Mouse (Mus musculus) cerebellum, adult 2 months (tissue): ENCODE results near the gene Pdk4. TPM values are rescaled to one million over a fixed set of nuclear protein-coding genes. Genes with fewer than 3 reads are reported as not detected.

ENCODE experiments used
- DNase-seq, 2 experiments: peaks; one replicate each; pipeline ENCODE4 v3.0.0; 2021
- H3K27ac ChIP-seq: fragments of 200-500 bp; 2 replicates; pipeline ENCODE4 v1.5.1; 2012; ENCODE audit warnings: low read length, control low read depth, inconsistent platforms; ENCODE audit not compliant: insufficient read depth
- H3K27me3 ChIP-seq: fragments of 200-500 bp; 2 replicates; pipeline ENCODE4 v1.6.1; 2012; ENCODE audit warnings: inconsistent platforms, mild to moderate bottlenecking, low read length, moderate library complexity; ENCODE audit not compliant: control insufficient read depth, insufficient read depth
- H3K4me1 ChIP-seq: fragments of 200-500 bp; 2 replicates; pipeline ENCODE4 v1.6.1; 2011; ENCODE audit warnings: low read length; ENCODE audit not compliant: control insufficient read depth, insufficient read depth
- H3K4me3 ChIP-seq: fragments of 200-500 bp; replicated peaks from 2 replicates; pipeline ENCODE3; 2011; ENCODE audit warnings: mild to moderate bottlenecking, low read depth, low read length, control low read depth; ENCODE audit not compliant: insufficient read depth
- CTCF ChIP-seq: fragments of 200-500 bp; IDR thresholded peaks from 2 replicates; pipeline ENCODE4 v1.5.1; 2011; ENCODE audit warnings: low read depth, mild to moderate bottlenecking, control low read depth, low read length, moderate library complexity, borderline replicate concordance; ENCODE audit not compliant: insufficient read depth
- POLR2A ChIP-seq: fragments of 200-500 bp; IDR thresholded peaks from 2 replicates; pipeline ENCODE4 v1.6.1; 2011; ENCODE audit warnings: low read length, control low read depth, borderline replicate concordance; ENCODE audit not compliant: insufficient read depth
- WGBS: fragments of 180-500 bp; shearing (Covaris S2); methylation state at CpG from one replicate; pipeline ENCODE4 v1.1.7; 2018; 5-methylcytosine and 5-hydroxymethylcytosine counted together
- polyA plus RNA-seq: library from polyadenylated mRNA; depleted of rRNA; stranded (reverse); fragments of >200 nt; gene quantifications from 2 replicates; pipeline ENCODE4 v1.2.3, GENCODE M21; 2012; rRNA removed

Gene Pdk4
- polyA plus RNA-seq, 1 experiment = 6.5 TPM

DNA sequence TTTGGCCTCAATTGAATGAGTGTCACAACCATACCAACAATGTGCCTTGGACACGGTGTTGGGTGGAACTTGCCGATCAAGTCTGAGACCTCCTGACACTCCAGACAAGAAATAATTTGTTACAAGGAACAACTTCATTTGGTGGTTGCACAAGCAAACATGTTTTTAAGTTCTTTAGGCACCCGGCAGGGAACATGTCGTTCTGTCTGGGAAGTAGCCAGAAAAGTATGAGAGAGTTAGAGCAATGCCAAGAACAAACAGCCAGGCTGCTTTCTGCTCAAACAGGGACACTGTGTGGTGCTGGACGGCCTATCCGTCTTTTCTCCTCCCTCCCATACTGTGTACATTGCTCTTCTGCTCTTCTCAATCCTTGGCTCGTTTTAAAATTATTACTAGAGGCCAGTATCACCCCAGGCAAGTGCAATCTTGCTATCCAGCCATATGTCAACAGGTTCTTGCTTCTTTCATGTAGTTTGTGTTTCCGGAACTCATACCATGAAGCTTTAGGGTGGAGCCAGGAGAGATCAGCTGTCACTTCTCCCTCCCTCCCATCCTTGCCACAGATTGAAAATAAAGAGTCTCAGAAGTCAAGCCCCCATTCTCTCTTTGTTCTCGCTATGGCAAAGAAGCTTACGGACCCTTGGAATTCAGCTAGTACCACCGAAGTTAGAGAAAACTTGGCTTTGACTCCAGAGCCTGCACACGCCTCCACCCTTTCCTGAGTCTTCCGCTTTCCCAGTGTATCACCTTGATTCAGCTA, 52.8 kb downstream of the Pdk4 start:
- H3K27ac ChIP-seq = no peak overlapping the region
- TF ChIP-seq CTCF (no peak), POLR2A (no peak)
- 6% methylated on average over 13 of the region's 13 CpGs for WGBS
- no peak for DNase-seq
- H3K27me3 ChIP-seq = no peaks in the 10 kb centered on the region
- H3K4me1 ChIP-seq = no peaks in the 10 kb centered on the region
- no peak overlapping the region for H3K4me3 ChIP-seq

DNA sequence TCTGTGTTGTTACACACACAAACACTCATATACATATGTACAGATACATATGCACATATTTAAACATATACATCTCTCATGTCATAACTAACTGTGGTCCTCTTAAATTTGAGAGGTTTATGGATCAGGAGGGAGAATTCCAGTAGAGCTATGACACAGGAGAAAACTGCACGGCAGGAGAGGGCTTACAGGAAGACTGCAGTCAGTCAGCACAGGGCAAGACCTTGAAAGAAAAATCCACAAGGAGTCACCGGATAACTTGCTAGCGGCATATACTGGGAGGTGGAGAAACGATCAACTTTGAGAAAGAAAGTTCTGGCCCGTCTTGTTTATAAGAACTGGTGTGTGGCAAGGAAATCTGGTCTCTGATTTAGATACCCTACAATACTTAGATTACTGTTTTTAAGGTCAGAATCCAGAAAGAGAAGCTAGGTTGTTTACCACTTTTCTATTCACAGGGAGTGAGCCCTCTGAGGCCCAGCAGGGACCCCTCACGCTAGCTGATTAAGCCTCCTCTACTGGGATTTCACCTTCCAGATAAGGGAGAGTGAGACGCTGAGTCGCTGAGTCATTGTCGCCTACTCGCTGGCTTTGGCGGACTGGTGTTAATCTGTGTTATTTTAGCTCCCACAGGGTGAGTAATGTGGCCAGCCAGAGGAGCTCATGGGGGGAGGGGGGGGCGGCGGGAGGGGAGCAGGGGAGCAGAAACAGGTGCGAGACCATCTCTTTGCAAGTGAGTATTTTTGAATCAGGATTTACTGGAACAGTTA, 53.6 kb downstream of the Pdk4 start:
- no peak for TF ChIP-seq CTCF
- TF ChIP-seq POLR2A = no peak
- H3K4me1 ChIP-seq = no peaks in the 10 kb centered on the region
- H3K4me3 ChIP-seq = no peak overlapping the region
- H3K27me3 ChIP-seq = no peaks in the 10 kb centered on the region
- no peak overlapping the region for H3K27ac ChIP-seq
- no peak for DNase-seq
- 11% methylated on average over 14 of the region's 14 CpGs for WGBS

DNA sequence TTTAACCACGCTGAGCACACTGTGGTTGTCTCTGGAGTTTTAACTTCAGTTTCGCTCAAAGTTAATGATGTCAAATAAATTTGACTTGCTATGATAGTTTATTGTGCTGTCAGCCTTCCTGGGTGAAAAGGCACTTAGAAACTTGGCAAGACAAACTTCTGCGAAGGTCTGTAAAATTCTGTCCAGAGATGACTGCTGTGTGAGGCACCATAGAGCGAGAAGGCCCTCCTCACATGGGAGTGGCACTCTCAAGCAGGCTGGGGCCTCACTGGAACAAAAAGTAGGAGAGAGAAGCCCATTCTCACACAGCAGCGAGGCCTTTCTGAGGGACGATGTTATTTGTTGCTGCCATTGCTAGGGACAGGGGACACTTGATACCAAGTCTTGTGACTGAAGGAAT, 54.9 kb downstream of the Pdk4 start:
- no peak overlapping the region for H3K4me3 ChIP-seq
- TF ChIP-seq CTCF (no peak), POLR2A (no peak)
- DNase-seq = no peak
- no peaks in the 10 kb centered on the region for H3K4me1 ChIP-seq
- whole genome bisulfite sequencing = 79% methylated on average over 6 of the region's 6 CpGs
- H3K27me3 ChIP-seq = no peaks in the 10 kb centered on the region
- H3K27ac ChIP-seq = no peak overlapping the region

DNA sequence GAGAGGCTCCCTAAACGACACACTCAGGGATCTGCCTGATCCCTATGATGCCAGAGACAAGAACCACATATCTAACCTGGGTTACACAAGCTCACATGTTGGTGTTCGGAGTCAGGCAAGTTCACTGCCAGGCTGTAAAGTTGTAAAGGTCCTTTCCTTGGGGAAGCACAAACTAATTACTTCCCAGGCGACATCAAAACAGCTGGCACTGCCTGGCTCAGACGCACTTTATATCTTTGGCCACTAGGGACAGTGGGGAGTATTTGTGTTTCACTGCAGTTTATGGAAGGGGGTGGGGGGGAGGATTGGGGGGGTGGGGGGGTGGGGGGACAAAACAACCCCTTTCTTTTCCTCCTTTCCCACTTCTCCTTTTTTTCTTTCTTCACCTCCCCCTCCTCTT, 58.4 kb downstream of the Pdk4 start:
- H3K27ac ChIP-seq = no peak overlapping the region
- 40% methylated on average over 4 of the region's 4 CpGs for WGBS
- H3K27me3 ChIP-seq = no peaks in the 10 kb centered on the region
- no peaks in the 10 kb centered on the region for H3K4me1 ChIP-seq
- H3K4me3 ChIP-seq = no peak overlapping the region
- no peak for DNase-seq
- TF ChIP-seq CTCF (no peak), POLR2A (no peak)

DNA sequence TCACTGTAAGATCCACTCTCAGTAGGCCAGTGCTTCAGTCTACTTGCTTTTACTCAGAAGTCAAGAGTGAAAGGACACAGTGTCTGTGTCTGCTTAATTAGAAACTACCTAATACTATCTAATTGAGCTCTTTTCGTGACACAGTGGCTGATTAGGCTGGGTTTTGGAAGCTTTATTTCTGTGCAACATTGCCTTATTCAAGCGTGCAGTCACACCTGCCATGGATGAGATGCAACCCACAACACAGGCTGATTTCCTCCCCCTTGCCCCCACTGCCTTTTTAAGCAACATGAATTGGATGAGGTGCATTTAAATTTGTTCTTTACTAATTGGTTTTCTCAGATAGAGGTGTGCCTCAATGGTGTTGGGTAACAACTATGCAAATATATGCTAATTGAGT, 62.2 kb downstream of the Pdk4 start:
- Histone ChIP-seq H3K4me3 (no peak overlapping the region), H3K27me3 (no peaks in the 10 kb centered on the region), H3K4me1 (no peaks in the 10 kb centered on the region), H3K27ac (no peak overlapping the region)
- 80% methylated on average over 2 of the region's 2 CpGs for WGBS
- no peak for TF ChIP-seq CTCF
- TF ChIP-seq POLR2A = no peak
- no peak for DNase-seq

Other genes with a start within 250 kb of the Pdk4 start
- gene Pon3, start 240.0 kb downstream of the Pdk4 start, polyA plus RNA-seq = 1.7 and 2.4 TPM in 2 replicates
- gene Pon2, start 197.9 kb downstream of the Pdk4 start, polyA plus RNA-seq = 32.7 and 43.4 TPM in 2 replicates
- gene Asb4, start 112.9 kb downstream of the Pdk4 start, polyA plus RNA-seq = 1.4 and 2.0 TPM in 2 replicates
- 187 and 202 TPM in 2 replicates for gene Dync1i1, start 229.3 kb upstream of the Pdk4 start, polyA plus RNA-seq